Mouse (Mus musculus): ENCODE measurements around the gene Tex2. TPM values are rescaled to one million over a fixed set of nuclear protein-coding genes. Genes with fewer than 3 reads are reported as not detected.
"Not testable (repeated sequence)": the region's sequence is repeated elsewhere in the genome, so short reads cannot be mapped to it uniquely, and the experiment has no call there.

Tex2 gene
- polyA plus RNA-seq, 1 experiment from 2014 or later, result 11.5 TPM

DNA sequence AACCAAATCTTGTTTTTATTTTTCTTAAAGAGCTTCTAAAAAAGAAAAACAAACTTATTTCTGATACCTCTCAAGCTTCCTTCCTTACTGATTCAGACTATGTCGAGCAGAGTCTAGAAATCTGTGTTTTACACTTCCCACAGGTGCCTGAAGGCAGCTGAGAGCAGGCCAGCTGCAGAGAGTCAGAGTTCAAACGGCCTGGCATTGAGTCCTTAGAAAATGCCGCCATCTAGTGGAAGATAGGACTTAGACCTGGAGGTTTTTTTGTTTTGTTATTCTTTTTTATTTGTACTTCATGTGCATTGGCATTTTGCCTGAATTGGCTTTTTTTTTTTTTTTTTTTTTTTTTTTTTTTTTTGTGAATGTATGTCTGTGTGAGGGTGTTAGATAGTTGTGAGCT, 121.8 kb downstream of the Tex2 start:
- no peaks in the 10 kb centered on the region for H3K27me3 ChIP-seq (ENCODE audit: control insufficient read depth, insufficient read depth, low read depth, low read length)
- H3K4me1 ChIP-seq (replicated peaks; ENCODE audit: control insufficient read depth, insufficient read depth, low read length), result peaks cover 7% of the 10 kb centered on the region; the same call in 1 of the 2 replicates
- ATAC-seq (ENCODE audit: low read depth), result no peak
- H3K4me2 ChIP-seq (ENCODE audit: low read depth, low read length), result no peak overlapping the region
- no peak overlapping the region for H3K4me3 ChIP-seq (ENCODE audit: low read length)
- under 1% methylated on average over 3 of the region's 3 CpGs for WGBS
- no peaks in the 10 kb centered on the region for H3K9me3 ChIP-seq (ENCODE audit: control insufficient read depth, low read length)
- H3K9ac ChIP-seq (ENCODE audit: low read length), result no peak overlapping the region
- H3K36me3 ChIP-seq (ENCODE audit: control insufficient read depth, insufficient read depth, low read length), result no peaks in the 10 kb centered on the region
- H3K27ac ChIP-seq (ENCODE audit: low read length), result no peak overlapping the region

DNA sequence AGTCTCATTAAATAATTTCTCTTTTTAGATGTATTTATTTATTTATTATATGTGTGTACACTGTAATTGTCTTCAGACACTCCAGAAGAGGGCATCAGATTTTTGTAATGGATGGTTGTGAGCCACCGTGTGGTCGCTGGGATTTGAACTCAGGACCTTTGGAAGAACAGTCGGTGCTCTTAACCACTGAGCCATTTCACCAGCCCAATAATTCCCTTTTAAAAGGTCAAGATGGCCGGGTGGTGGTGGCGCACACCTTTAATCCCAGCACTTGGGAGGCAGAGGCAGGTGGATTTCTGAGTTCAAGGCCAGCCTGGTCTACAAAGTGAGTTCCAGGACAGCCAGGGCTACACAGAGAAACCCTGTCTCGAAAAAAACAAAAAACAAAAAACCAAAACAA, 122.6 kb downstream of the Tex2 start:
- not testable (repeated sequence) for H3K27ac ChIP-seq (ENCODE audit: low read length); H3K9me3 ChIP-seq (ENCODE audit: control insufficient read depth, low read length); H3K9ac ChIP-seq (ENCODE audit: low read length); H3K4me3 ChIP-seq (ENCODE audit: low read length); ATAC-seq (ENCODE audit: low read depth); H3K36me3 ChIP-seq (ENCODE audit: control insufficient read depth, insufficient read depth, low read length); H3K27me3 ChIP-seq (ENCODE audit: control insufficient read depth, insufficient read depth, low read depth, low read length); H3K4me2 ChIP-seq (ENCODE audit: low read depth, low read length)
- H3K4me1 ChIP-seq (replicated peaks; ENCODE audit: control insufficient read depth, insufficient read depth, low read length), result peaks cover 11% of the 10 kb centered on the region
- WGBS, result 85% methylated on average over 6 of the region's 6 CpGs

DNA sequence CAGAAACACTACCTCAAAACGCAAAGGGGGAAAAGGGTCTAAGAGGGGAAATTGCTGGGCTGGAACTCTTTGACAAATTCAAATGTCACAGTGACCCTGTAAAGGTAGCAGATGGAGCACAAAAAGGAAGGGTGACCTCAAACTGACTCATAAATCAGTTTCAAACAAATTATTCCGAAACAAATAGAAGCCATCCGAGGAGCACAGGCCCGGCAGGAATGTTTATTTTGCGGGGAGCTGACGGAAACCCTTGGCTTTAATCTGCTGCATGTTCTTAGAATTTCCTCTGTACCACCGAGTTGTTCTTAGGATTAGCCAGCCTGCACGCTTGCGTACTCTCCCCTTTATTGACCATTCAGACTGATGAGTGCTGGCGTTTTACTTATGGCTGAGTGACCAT, 123.2 kb downstream of the Tex2 start:
- Histone ChIP-seq H3K4me3 (ENCODE audit: low read length) (no peak overlapping the region), H3K36me3 (ENCODE audit: control insufficient read depth, insufficient read depth, low read length) (no peaks in the 10 kb centered on the region), H3K9ac (ENCODE audit: low read length) (no peak overlapping the region), H3K9me3 (ENCODE audit: control insufficient read depth, low read length) (no peaks in the 10 kb centered on the region), H3K4me2 (ENCODE audit: low read depth, low read length) (no peak overlapping the region), H3K4me1 (replicated peaks; ENCODE audit: control insufficient read depth, insufficient read depth, low read length) (peaks cover 14% of the 10 kb centered on the region), H3K27ac (ENCODE audit: low read length) (no peak overlapping the region), H3K27me3 (ENCODE audit: control insufficient read depth, insufficient read depth, low read depth, low read length) (no peaks in the 10 kb centered on the region)
- 31% methylated on average over 10 of the region's 10 CpGs for WGBS
- no peak for ATAC-seq (ENCODE audit: low read depth)

DNA sequence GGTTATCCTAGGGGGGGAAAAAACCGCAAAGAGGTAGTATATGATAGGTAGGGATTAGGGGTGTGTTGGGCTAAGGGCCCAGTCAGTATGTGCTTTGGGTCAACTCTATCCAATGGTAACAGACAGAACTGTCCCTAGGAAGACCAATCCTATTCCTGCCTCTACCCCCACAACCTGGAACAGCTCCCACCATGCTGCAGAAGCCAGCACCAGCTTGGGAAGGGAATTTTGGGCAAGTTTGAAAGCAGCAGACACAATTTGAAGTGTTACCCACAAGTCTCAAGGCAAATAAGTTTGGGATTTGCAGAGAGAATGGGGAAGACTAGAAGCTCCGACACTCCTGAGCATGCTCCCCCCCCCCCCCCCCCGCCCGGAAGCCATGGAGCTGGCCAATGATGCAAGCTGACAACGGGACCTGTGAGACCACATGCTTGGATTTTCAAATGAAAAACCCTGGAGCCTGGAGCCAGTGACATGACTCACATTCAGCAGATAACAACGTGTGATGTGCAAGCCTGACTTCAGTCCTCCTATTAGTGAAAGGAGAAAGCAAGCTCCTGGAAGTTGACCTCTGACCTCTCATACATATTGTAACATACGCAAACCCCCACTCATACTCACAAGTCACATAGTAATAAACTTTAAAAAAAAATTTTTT, 124.1 kb downstream of the Tex2 start:
- ATAC-seq (ENCODE audit: low read depth), result no peak
- 45% methylated on average over 6 of the region's 7 CpGs for WGBS

DNA sequence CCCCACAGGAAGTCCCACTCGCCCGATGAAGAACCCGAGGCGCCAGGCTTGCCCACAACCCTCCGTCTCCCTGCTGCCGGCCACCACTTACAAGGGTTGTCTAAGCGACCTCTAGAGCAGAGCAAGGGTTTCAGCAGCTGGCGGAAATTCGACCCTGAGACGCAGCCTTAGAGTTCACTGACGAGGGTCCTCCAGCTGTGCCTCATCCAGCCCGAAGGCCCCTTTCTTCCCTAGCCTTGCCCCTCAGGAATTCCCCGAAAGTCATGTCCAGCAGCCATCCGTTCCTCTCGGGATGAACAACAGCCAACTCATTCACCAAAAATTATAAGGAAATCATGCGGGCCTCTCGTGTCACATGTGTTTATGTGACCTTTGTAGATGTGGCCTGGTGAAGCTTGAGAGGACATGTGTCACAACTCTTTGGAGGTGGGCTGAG, 125.1 kb downstream of the Tex2 start:
- H3K9ac ChIP-seq (ENCODE audit: low read length), result peak overlapping the region; percentile 46; the same call in 1 of the 2 replicates
- no peaks in the 10 kb centered on the region for H3K36me3 ChIP-seq (ENCODE audit: control insufficient read depth, insufficient read depth, low read length)
- peak overlapping the region; percentile 87 for H3K4me3 ChIP-seq (ENCODE audit: low read length)
- peak overlapping the region; percentile 60 for H3K4me2 ChIP-seq (ENCODE audit: low read depth, low read length)
- peaks cover 14% of the 10 kb centered on the region for H3K4me1 ChIP-seq (replicated peaks; ENCODE audit: control insufficient read depth, insufficient read depth, low read length)
- no peaks in the 10 kb centered on the region for H3K9me3 ChIP-seq (ENCODE audit: control insufficient read depth, low read length)
- H3K27me3 ChIP-seq (ENCODE audit: control insufficient read depth, insufficient read depth, low read depth, low read length), result no peaks in the 10 kb centered on the region
- ATAC-seq (ENCODE audit: low read depth), result peak; percentile 66
- 7% methylated on average over 17 of the region's 17 CpGs for WGBS
- peak overlapping the region; percentile 91 for H3K27ac ChIP-seq (ENCODE audit: low read length)

More for the DNA sequence above, 124.1 kb downstream of the Tex2 start:
- Histone ChIP-seq H3K9me3 (ENCODE audit: control insufficient read depth, low read length) (no peaks in the 10 kb centered on the region), H3K27ac (ENCODE audit: low read length) (no peak overlapping the region), H3K4me2 (ENCODE audit: low read depth, low read length) (no peak overlapping the region), H3K27me3 (ENCODE audit: control insufficient read depth, insufficient read depth, low read depth, low read length) (no peaks in the 10 kb centered on the region), H3K36me3 (ENCODE audit: control insufficient read depth, insufficient read depth, low read length) (no peaks in the 10 kb centered on the region), H3K4me3 (ENCODE audit: low read length) (no peak overlapping the region), H3K9ac (ENCODE audit: low read length) (no peak overlapping the region), H3K4me1 (replicated peaks; ENCODE audit: control insufficient read depth, insufficient read depth, low read length) (peaks cover 14% of the 10 kb centered on the region)

DNA sequence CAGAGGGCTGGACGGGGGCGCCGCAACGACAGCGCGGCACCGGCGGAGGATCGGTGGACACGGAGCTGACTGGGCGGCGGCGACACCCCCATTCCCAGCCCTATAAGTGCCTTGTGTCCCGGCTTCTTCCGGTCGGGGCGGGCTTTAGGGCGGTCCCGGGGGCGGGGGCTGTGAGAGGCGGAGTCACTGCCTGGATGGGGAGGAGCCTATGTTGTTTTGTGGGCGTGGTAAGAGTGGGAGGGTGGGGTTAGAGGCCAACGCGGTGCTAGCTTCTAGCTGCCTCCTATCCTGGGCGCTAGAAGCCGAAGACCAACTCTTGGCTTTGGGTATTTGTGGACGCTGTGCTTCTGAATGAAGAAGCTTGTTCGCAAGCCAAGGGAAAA, 125.5 kb downstream of the Tex2 start, which contains the start of gene Ern1:
TSS of gene Ern1 (minus strand) at position 120 of the 383 bp plus-strand sequence.
- WGBS, result 0% methylated on average over 23 of the region's 28 CpGs
- Histone ChIP-seq H3K9me3 (ENCODE audit: control insufficient read depth, low read length) (no peaks in the 10 kb centered on the region), H3K27ac (ENCODE audit: low read length) (peak within 1 kb of the TSS; percentile 91), H3K27me3 (ENCODE audit: control insufficient read depth, insufficient read depth, low read depth, low read length) (no peaks in the 10 kb centered on the region), H3K4me3 (ENCODE audit: low read length) (peak within 1 kb of the TSS; percentile 87), H3K4me1 (replicated peaks; ENCODE audit: control insufficient read depth, insufficient read depth, low read length) (peaks cover 14% of the 10 kb centered on the region), H3K4me2 (ENCODE audit: low read depth, low read length) (peak within 1 kb of the TSS; percentile 89), H3K9ac (ENCODE audit: low read length) (peak within 1 kb of the TSS; percentile 87), H3K36me3 (ENCODE audit: control insufficient read depth, insufficient read depth, low read length) (no peaks in the 10 kb centered on the region)
- ATAC-seq (ENCODE audit: low read depth), result peak; percentile 99

DNA sequence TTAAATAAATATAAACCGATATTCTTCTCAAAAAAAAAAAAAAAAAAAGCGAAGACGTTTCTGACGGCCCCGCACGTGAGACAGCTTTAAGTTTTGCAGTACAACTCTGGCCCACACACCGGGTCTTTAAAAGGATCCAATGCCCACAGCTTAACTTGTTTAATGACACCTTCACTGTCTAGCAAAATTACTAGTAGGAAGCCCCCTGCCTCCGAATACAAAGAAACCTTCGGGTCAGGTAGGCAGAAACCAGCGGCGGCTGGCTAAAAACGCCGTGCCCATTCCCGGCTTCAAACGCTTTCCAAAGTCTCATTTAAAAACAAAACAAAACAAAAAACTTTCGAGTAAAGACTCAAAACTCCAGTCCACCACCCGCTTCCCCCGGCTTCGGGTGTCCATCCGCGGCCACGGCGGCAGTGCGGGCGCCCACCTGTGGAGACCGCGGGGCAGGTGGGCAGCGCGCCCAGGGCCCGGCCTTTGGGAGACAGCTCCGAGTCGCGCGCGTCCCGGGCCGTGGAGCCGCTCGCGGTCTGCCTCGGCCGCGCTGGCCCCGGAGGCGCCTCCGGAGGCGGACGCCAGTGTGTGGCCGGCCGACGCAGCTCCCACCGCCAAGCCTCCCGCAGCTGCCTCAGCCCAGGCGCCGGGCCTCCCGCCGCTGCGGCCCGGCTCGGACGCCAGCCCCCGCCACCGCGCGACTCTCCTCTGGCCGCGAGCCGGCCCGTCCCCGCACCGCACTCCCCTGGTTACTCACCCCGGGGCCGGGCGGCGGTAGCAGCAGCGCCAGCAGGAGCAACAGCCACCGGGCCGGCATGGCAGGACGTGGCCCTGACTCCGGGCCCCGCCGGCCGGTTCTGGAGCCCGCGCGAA, 126.1 kb downstream of the Tex2 start:
- under 1% methylated on average over 41 of the region's 86 CpGs for WGBS
- Histone ChIP-seq H3K27ac (ENCODE audit: low read length) (peak overlapping the region; percentile 91), H3K9me3 (ENCODE audit: control insufficient read depth, low read length) (no peaks in the 10 kb centered on the region), H3K4me1 (replicated peaks; ENCODE audit: control insufficient read depth, insufficient read depth, low read length) (peaks cover 14% of the 10 kb centered on the region), H3K4me3 (ENCODE audit: low read length) (peak overlapping the region; percentile 87), H3K9ac (ENCODE audit: low read length) (peak overlapping the region; percentile 87), H3K27me3 (ENCODE audit: control insufficient read depth, insufficient read depth, low read depth, low read length) (no peaks in the 10 kb centered on the region), H3K4me2 (ENCODE audit: low read depth, low read length) (peak overlapping the region; percentile 89), H3K36me3 (ENCODE audit: control insufficient read depth, insufficient read depth, low read length) (no peaks in the 10 kb centered on the region)
- peak; percentile 79 for ATAC-seq (ENCODE audit: low read depth)

DNA sequence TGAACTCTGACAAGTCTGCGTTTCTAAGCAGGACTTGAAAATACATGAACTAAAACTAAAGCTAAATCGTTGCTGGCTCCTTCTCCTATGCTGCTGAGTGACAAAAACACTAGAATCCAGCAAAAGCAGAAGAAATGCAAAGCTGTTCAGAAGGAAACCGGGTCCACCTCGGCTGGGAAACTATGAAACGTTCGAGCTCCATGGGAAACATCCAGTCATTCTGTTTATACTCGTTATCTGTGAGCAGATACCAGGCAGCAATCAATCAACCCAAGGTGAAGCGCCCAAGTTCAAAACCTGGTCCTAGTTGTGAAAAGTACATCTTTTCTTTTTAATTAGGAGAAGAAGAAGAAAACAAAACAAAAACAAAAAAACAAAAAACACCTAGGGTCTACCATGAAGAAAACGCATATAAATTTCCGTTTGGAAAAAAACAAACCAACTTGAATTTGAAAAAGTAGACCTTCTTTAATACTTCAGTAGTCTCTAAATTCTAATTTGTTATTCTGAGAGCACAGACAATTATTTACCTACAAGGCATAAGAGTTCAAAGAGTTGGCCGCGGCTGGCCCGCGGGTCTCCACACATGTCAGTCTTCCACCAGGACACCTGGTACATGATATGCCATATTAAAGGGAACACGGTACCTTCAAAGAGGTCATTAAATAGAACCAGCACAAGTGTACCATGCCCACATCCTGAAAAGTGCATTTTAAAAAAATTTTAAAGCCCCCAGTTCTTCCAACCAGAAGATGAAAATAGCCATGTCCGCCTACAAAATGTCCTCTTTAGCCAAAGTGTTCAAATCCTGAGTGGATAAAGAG, 127.0 kb downstream of the Tex2 start:
- Histone ChIP-seq H3K9me3 (ENCODE audit: control insufficient read depth, low read length) (no peaks in the 10 kb centered on the region), H3K4me3 (ENCODE audit: low read length) (peak overlapping the region; percentile 87), H3K4me1 (replicated peaks; ENCODE audit: control insufficient read depth, insufficient read depth, low read length) (peaks cover 14% of the 10 kb centered on the region), H3K9ac (ENCODE audit: low read length) (peak overlapping the region; percentile 33; the same call in 1 of the 2 replicates), H3K36me3 (ENCODE audit: control insufficient read depth, insufficient read depth, low read length) (no peaks in the 10 kb centered on the region), H3K4me2 (ENCODE audit: low read depth, low read length) (peak overlapping the region; percentile 89), H3K27ac (ENCODE audit: low read length) (no peak overlapping the region), H3K27me3 (ENCODE audit: control insufficient read depth, insufficient read depth, low read depth, low read length) (no peaks in the 10 kb centered on the region)
- ATAC-seq (ENCODE audit: low read depth), result no peak
- 13% methylated on average over 16 of the region's 16 CpGs for WGBS

Data from lung, embryonic 16.5 days (tissue).